Mouse (Mus musculus) lung, adult 2 months (tissue): ENCODE measurements around the gene Thsd4.

ENCODE experiments used
- CTCF ChIP-seq: fragments of 200-500 bp; IDR thresholded peaks from 2 replicates; pipeline ENCODE4 v1.5.1; 2011; ENCODE audit warnings: mild to moderate bottlenecking, low read length, control low read depth; ENCODE audit not compliant: insufficient read depth
- POLR2A ChIP-seq: fragments of 200-500 bp; IDR thresholded peaks from 2 replicates; pipeline ENCODE4 v1.6.1; 2011; ENCODE audit warnings: low read depth, mild to moderate bottlenecking, control low read depth, low read length, borderline replicate concordance; ENCODE audit errors: extremely low read depth

DNA sequence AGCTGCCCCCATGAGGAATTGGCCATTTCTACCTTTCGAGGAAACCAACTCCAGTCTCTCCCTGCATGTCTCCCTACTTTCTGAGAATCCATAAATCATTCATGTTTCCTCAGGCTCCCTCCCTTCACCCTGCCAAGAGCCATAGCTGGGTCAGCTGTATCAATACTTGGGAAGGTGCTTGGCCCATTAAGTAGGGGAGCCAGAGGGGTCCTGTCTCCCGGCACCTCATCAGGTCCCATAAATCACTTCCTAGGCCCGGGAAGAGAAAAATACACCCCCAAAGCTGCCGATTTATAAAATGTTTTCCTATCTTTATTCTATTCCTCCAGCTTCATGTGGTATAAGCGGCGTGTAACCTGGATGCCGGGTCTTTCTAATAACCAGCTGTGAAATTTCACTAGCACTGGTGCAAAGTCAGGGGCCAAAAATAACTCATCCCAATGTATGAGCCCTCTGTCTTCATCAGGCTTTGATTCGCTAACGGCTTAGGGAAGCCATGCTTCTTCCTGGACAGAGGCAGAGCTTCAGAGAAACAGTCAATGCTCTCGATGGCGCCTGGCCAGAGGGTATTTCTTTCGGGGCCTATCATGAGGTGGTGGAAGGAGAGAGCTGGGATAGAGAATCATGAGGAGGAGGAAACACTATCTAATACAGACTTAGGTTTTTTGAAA, 323.2 kb downstream of the Thsd4 start:
- TF ChIP-seq CTCF (no peak), POLR2A (no peak)
